Comparison of ENCODE assay signal across 17 mouse cellular contexts in genomic region chr17:26868756-26869155, GRCm38 (mm10). TPM values are rescaled to one million over a fixed set of nuclear protein-coding genes. Genes with fewer than 3 reads are reported as not detected.
DNase-seq lines count a peak whose midpoint lies in the region; ATAC-seq and TF ChIP-seq lines count a peak whose summit lies in the region.
"Had no signal": no experiment of that assay in that cellular context is flagged by ENCODE, and none has a peak within 500 bp of the region (broad histone marks: within the 10 kb centered on the region; RNA-seq: fewer than 3 reads in every experiment).

No protein-coding gene starts in this region.

- WGBS in lung, postnatal 0 days: 22% methylated on average over 5 of the region's 5 CpGs
- 35% methylated on average over 5 of the region's 5 CpGs for WGBS in kidney, adult 2 months

- TF ChIP-seq CTCF in lung, postnatal 0 days (IDR thresholded peaks at IDR 0.05): no peak
- no peak for TF ChIP-seq CTCF in kidney, adult 2 months (conservative IDR thresholded peaks at IDR 0.05; ENCODE audit: insufficient read depth, insufficient read length, low read depth, low read length)

- DNase-seq in lung, postnatal 0 days (ENCODE audit: low spot score): peak; percentile 49
- DNase-seq in lung, postnatal 14 days: no peak
- peak; percentile 55 for DNase-seq in heart, adult 8-10 months (ENCODE audit: low spot score)
- peak; percentile 75 to 87 for DNase-seq in heart, postnatal 10 days
- no peak for DNase-seq in kidney, adult 2 months
- no peak for DNase-seq in spleen, adult 12 weeks (ENCODE audit: low spot score)
- DNase-seq in left cerebral cortex, postnatal 14 days (ENCODE audit: low spot score in 2 of 2): no peak
- DNase-seq: cerebellum, adult 2 months; gastrocnemius, postnatal 25 days; spleen, adult 18-20 months had no signal

- no peak overlapping the region for H3K9ac ChIP-seq in lung, postnatal 0 days (replicated peaks; ENCODE audit: low read depth)
- H3K9ac ChIP-seq: liver, embryonic 14.5 days; neural tube, embryonic 12.5 days had no signal

- H3K36me3 ChIP-seq in lung, postnatal 0 days (ENCODE audit: insufficient read depth, low read length): no peaks in the 10 kb centered on the region
- no peaks in the 10 kb centered on the region for H3K36me3 ChIP-seq in kidney, adult 2 months (ENCODE audit: control insufficient read depth, insufficient read depth, low read length)
- H3K36me3 ChIP-seq: neural tube, embryonic 12.5 days had no signal

- no peak for TF ChIP-seq POLR2A in kidney, adult 2 months (IDR thresholded peaks at IDR 0.05; ENCODE audit: low read depth, low read length)

- no peaks in the 10 kb centered on the region for H3K4me1 ChIP-seq in lung, postnatal 0 days (ENCODE audit: insufficient read depth, low read depth, low read length)
- H3K4me1 ChIP-seq in kidney, adult 2 months (ENCODE audit: control insufficient read depth, insufficient read depth, low read length): no peaks in the 10 kb centered on the region
- H3K4me1 ChIP-seq: neural tube, embryonic 12.5 days had no signal

- H3K4me2 ChIP-seq in lung, postnatal 0 days (replicated peaks; ENCODE audit: low read depth, low read length): no peak overlapping the region
- H3K4me2 ChIP-seq: neural tube, embryonic 12.5 days had no signal

- no peaks in the 10 kb centered on the region for H3K27me3 ChIP-seq in lung, postnatal 0 days (replicated peaks; ENCODE audit: insufficient read depth, low read length)
- H3K27me3 ChIP-seq in kidney, adult 2 months (replicated peaks; ENCODE audit: control insufficient read depth, insufficient read depth, low read length): no peaks in the 10 kb centered on the region
- H3K27me3 ChIP-seq: neural tube, embryonic 12.5 days had no signal

- H3K27ac ChIP-seq in lung, postnatal 0 days (ENCODE audit: low read length): no peak overlapping the region
- H3K27ac ChIP-seq in kidney, adult 2 months (ENCODE audit: insufficient read depth, low read depth, low read length): no peak overlapping the region
- H3K27ac ChIP-seq: kidney, postnatal 0 days; liver, embryonic 14.5 days; neural tube, embryonic 12.5 days; stomach, postnatal 0 days had no signal

- no peak overlapping the region for H3K4me3 ChIP-seq in lung, postnatal 0 days (ENCODE audit: low read depth, low read length)
- no peak overlapping the region for H3K4me3 ChIP-seq in kidney, adult 2 months (ENCODE audit: insufficient read depth, low read depth, low read length)
- H3K4me3 ChIP-seq: neural tube, embryonic 12.5 days had no signal

- peak; percentile 29; the same call in 1 of the 2 replicates for ATAC-seq in lung, postnatal 0 days

- intact Hi-C loops in heart, postnatal 10 days (cut with DNase I): loop anchor here (2.0 kb wide), 2 partner anchors 16 to 18 kb away; no protein-coding TSS in a partner anchor
- intact Hi-C loops in left cerebral cortex, postnatal 14 days (cut with DNase I): loop anchor here (5.0 kb wide), 1 partner anchor 41 kb away; no protein-coding TSS in a partner anchor

- H3K9me3 ChIP-seq in lung, postnatal 0 days (ENCODE audit: low read length): no peaks in the 10 kb centered on the region
- H3K9me3 ChIP-seq: neural tube, embryonic 12.5 days had no signal

- no peak for TF ChIP-seq EP300 in lung, postnatal 0 days (IDR thresholded peaks at IDR 0.05)

RNA-seq across cellular contexts. Expression of gene Nkx2-5, which starts 23.9 kb away (rescaled TPM):
- polyA plus RNA-seq in lung, postnatal 0 days (2015; fragmentation: Nextera tagmentation; extraction: Ambion mirVana): 0.38 and 1.2 TPM in 2 replicates
- total RNA-seq in heart, adult 8-10 months (2022): 10 to 100 TPM; 75.8 to 81.5 (median 79.7) TPM
- 10 to 100 TPM; 77.5 to 93.1 TPM for total RNA-seq in heart, postnatal 10 days (2021)
- 0.05 TPM in 1 of 2 replicates, not detected in the other for polyA plus RNA-seq in kidney, adult 2 months (2012; rRNA removed)
- total RNA-seq in left cerebral cortex, postnatal 14 days (2021): not detected
- total RNA-seq: gastrocnemius, postnatal 25 days; left cerebral cortex, postnatal 10 days; megakaryocyte progenitor cell, adult 5-6 weeks; midbrain, postnatal 0 days had no signal
- polyA plus RNA-seq: cerebellum, adult 2 months; kidney, postnatal 0 days; liver, embryonic 14.5 days; midbrain, postnatal 0 days; neural tube, embryonic 12.5 days had no signal

RNA-seq across cellular contexts. Expression of gene Kifc5b, which starts 48.1 kb away (rescaled TPM):
- 0.35 and 0.44 TPM in 2 replicates for polyA plus RNA-seq in lung, postnatal 0 days (2015; fragmentation: Nextera tagmentation; extraction: Ambion mirVana)
- under 1 TPM; 0.29 to 0.81 (median 0.48) TPM for total RNA-seq in heart, adult 8-10 months (2022)
- 1 to 10 TPM; 3.9 to 4.1 TPM for total RNA-seq in heart, postnatal 10 days (2021)
- 1.3 and 1.5 TPM in 2 replicates for polyA plus RNA-seq in kidney, adult 2 months (2012; rRNA removed)
- 1 to 10 TPM; 2.9 to 3.3 TPM for total RNA-seq in left cerebral cortex, postnatal 14 days (2021)

Comparison
In these comparisons a context has a peak if more than half of its experiments do, and no peak if none do; other contexts are left out.
1. DNase-seq: peak in lung, postnatal 0 days (single experiment), heart, adult 8-10 months (single experiment) and heart, postnatal 10 days (2 of 2); none in lung, postnatal 14 days (single experiment), kidney, adult 2 months (single experiment), spleen, adult 12 weeks (single experiment) and left cerebral cortex, postnatal 14 days (0 of 2).
2. RNA of gene Nkx2-5, which starts 23.9 kb away (total RNA-seq): 77.5 to 93.1 TPM in heart, postnatal 10 days and 75.8 to 81.5 TPM in heart, adult 8-10 months; not detected in left cerebral cortex, postnatal 14 days; every median in the first group is over 10 times any median in the second.